Mouse (Mus musculus): ENCODE measurements around the gene Dmgdh. TPM values are rescaled to one million over a fixed set of nuclear protein-coding genes. Genes with fewer than 3 reads are reported as not detected.
A peak's percentile ranks its signal among the peaks of the same experiment; 100 is the strongest.

The Dmgdh gene
- polyA plus RNA-seq, 1 experiment from 2014 or later = 0.12 TPM

DNA sequence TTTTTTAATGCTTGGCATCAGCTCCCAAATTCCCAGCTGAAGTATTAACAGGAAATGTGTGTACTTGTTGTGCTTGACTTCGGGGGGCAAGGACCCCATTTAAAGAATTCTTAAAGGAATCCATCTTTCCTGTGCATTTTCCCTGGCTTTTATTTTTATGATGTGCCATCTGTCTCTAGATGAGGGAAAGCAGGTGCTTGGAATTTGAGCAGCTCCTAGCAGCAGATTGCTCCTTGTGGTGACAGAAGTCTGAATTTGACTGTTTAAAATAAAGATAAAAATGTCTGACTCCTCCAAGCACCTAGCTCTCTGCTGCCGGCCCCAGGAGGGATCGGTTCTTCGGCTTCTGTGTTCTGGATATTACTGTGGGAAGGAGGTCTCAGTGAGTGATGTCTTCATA lies 47.7 kb downstream of the Dmgdh start:
- Histone ChIP-seq H3K27ac (replicated peaks) (no peak overlapping the region), H3K9ac (ENCODE audit: low read length) (no peak overlapping the region), H3K4me2 (replicated peaks; ENCODE audit: low read depth) (no peak overlapping the region), H3K9me3 (ENCODE audit: control insufficient read depth, low read length) (no peaks in the 10 kb centered on the region), H3K4me3 (ENCODE audit: low read depth, low read length) (no peak overlapping the region), H3K4me1 (replicated peaks; ENCODE audit: control insufficient read depth, insufficient read depth) (no peaks in the 10 kb centered on the region), H3K36me3 (ENCODE audit: control insufficient read depth, insufficient read depth, low read length) (no peaks in the 10 kb centered on the region), H3K27me3 (ENCODE audit: control insufficient read depth, insufficient read depth, low read length) (no peaks in the 10 kb centered on the region)
- DNase-seq (ENCODE audit: low spot score) (no peak), ATAC-seq (ENCODE audit: low FRiP score, low TSS enrichment) (no peak)
- 71% methylated on average over 4 of the region's 4 CpGs for WGBS
- TF ChIP-seq EP300 (optimal IDR thresholded peaks at IDR 0.05) (no peak), CTCF (IDR thresholded peaks at IDR 0.05; ENCODE audit: low read depth) (no peak)

GRCm38 (mm10) chr13:93723455-93723854 lies 49.2 kb downstream of the Dmgdh start:
- Histone ChIP-seq H3K9ac (ENCODE audit: low read length) (no peak overlapping the region), H3K4me2 (replicated peaks; ENCODE audit: low read depth) (no peak overlapping the region), H3K4me1 (replicated peaks; ENCODE audit: control insufficient read depth, insufficient read depth) (no peaks in the 10 kb centered on the region), H3K27ac (replicated peaks) (no peak overlapping the region), H3K27me3 (ENCODE audit: control insufficient read depth, insufficient read depth, low read length) (no peaks in the 10 kb centered on the region), H3K9me3 (ENCODE audit: control insufficient read depth, low read length) (no peaks in the 10 kb centered on the region), H3K36me3 (ENCODE audit: control insufficient read depth, insufficient read depth, low read length) (no peaks in the 10 kb centered on the region), H3K4me3 (ENCODE audit: low read depth, low read length) (no peak overlapping the region)
- no peak for ATAC-seq (ENCODE audit: low FRiP score, low TSS enrichment)
- TF ChIP-seq EP300 (optimal IDR thresholded peaks at IDR 0.05) (no peak), CTCF (IDR thresholded peaks at IDR 0.05; ENCODE audit: low read depth) (no peak)
- 78% methylated on average over 3 of the region's 3 CpGs for WGBS
- DNase-seq (ENCODE audit: low spot score) = no peak

GRCm38 (mm10) chr13:93724206-93724605 lies 50.0 kb downstream of the Dmgdh start:
- H3K4me2 ChIP-seq (replicated peaks; ENCODE audit: low read depth) = no peak overlapping the region
- ATAC-seq (ENCODE audit: low FRiP score, low TSS enrichment) (no peak), DNase-seq (ENCODE audit: low spot score) (no peak)
- no peaks in the 10 kb centered on the region for H3K9me3 ChIP-seq (ENCODE audit: control insufficient read depth, low read length)
- H3K4me1 ChIP-seq (replicated peaks; ENCODE audit: control insufficient read depth, insufficient read depth) = no peaks in the 10 kb centered on the region
- WGBS = 24% methylated on average over 2 of the region's 2 CpGs
- H3K27ac ChIP-seq (replicated peaks) = no peak overlapping the region
- no peaks in the 10 kb centered on the region for H3K36me3 ChIP-seq (ENCODE audit: control insufficient read depth, insufficient read depth, low read length)
- TF ChIP-seq EP300 (optimal IDR thresholded peaks at IDR 0.05) = no peak
- peak; percentile 77 for TF ChIP-seq CTCF (IDR thresholded peaks at IDR 0.05; ENCODE audit: low read depth)
- no peaks in the 10 kb centered on the region for H3K27me3 ChIP-seq (ENCODE audit: control insufficient read depth, insufficient read depth, low read length)
- H3K4me3 ChIP-seq (ENCODE audit: low read depth, low read length) = no peak overlapping the region
- no peak overlapping the region for H3K9ac ChIP-seq (ENCODE audit: low read length)

- no peaks in the 10 kb centered on the region for H3K4me1 ChIP-seq (replicated peaks; ENCODE audit: control insufficient read depth, insufficient read depth)
- no peak for DNase-seq (ENCODE audit: low spot score)
- no peak overlapping the region for H3K4me3 ChIP-seq (ENCODE audit: low read depth, low read length)
- H3K9ac ChIP-seq (ENCODE audit: low read length) = no peak overlapping the region
- no peaks in the 10 kb centered on the region for H3K9me3 ChIP-seq (ENCODE audit: control insufficient read depth, low read length)
- no peak overlapping the region for H3K4me2 ChIP-seq (replicated peaks; ENCODE audit: low read depth)
- H3K27me3 ChIP-seq (ENCODE audit: control insufficient read depth, insufficient read depth, low read length) = no peaks in the 10 kb centered on the region
- 78% methylated on average over 5 of the region's 5 CpGs for WGBS
- H3K36me3 ChIP-seq (ENCODE audit: control insufficient read depth, insufficient read depth, low read length) = no peaks in the 10 kb centered on the region
- H3K27ac ChIP-seq (replicated peaks) = no peak overlapping the region
- ATAC-seq (ENCODE audit: low FRiP score, low TSS enrichment) = no peak
- TF ChIP-seq EP300 (optimal IDR thresholded peaks at IDR 0.05) = no peak
Observed at GRCm38 (mm10) chr13:93735131-93735636, 61.0 kb downstream of the Dmgdh start.

- no peaks in the 10 kb centered on the region for H3K36me3 ChIP-seq (ENCODE audit: control insufficient read depth, insufficient read depth, low read length)
- no peak overlapping the region for H3K4me2 ChIP-seq (replicated peaks; ENCODE audit: low read depth)
- no peaks in the 10 kb centered on the region for H3K4me1 ChIP-seq (replicated peaks; ENCODE audit: control insufficient read depth, insufficient read depth)
- WGBS = 49% methylated on average over 8 of the region's 8 CpGs
- DNase-seq (ENCODE audit: low spot score) (no peak), ATAC-seq (ENCODE audit: low FRiP score, low TSS enrichment) (no peak)
- no peaks in the 10 kb centered on the region for H3K27me3 ChIP-seq (ENCODE audit: control insufficient read depth, insufficient read depth, low read length)
- TF ChIP-seq EP300 (optimal IDR thresholded peaks at IDR 0.05) (no peak), CTCF (IDR thresholded peaks at IDR 0.05; ENCODE audit: low read depth) (no peak)
- H3K9ac ChIP-seq (ENCODE audit: low read length) = no peak overlapping the region
- no peaks in the 10 kb centered on the region for H3K9me3 ChIP-seq (ENCODE audit: control insufficient read depth, low read length)
- H3K27ac ChIP-seq (replicated peaks) = no peak overlapping the region
- H3K4me3 ChIP-seq (ENCODE audit: low read depth, low read length) = no peak overlapping the region
Observed at GRCm38 (mm10) chr13:93744118-93744517, 69.9 kb downstream of the Dmgdh start.

- H3K27ac ChIP-seq (replicated peaks) = no peak overlapping the region
- no peak for DNase-seq (ENCODE audit: low spot score)
- H3K9ac ChIP-seq (ENCODE audit: low read length) = no peak overlapping the region
- H3K9me3 ChIP-seq (ENCODE audit: control insufficient read depth, low read length) = no peaks in the 10 kb centered on the region
- no peak for ATAC-seq (ENCODE audit: low FRiP score, low TSS enrichment)
- no peaks in the 10 kb centered on the region for H3K36me3 ChIP-seq (ENCODE audit: control insufficient read depth, insufficient read depth, low read length)
- H3K4me1 ChIP-seq (replicated peaks; ENCODE audit: control insufficient read depth, insufficient read depth) = no peaks in the 10 kb centered on the region
- H3K4me3 ChIP-seq (ENCODE audit: low read depth, low read length) = no peak overlapping the region
- no peak overlapping the region for H3K4me2 ChIP-seq (replicated peaks; ENCODE audit: low read depth)
- 43% methylated on average over 14 of the region's 14 CpGs for WGBS
- no peak for TF ChIP-seq CTCF (IDR thresholded peaks at IDR 0.05; ENCODE audit: low read depth)
- no peak for TF ChIP-seq EP300 (optimal IDR thresholded peaks at IDR 0.05)
- no peaks in the 10 kb centered on the region for H3K27me3 ChIP-seq (ENCODE audit: control insufficient read depth, insufficient read depth, low read length)
Observed at GRCm38 (mm10) chr13:93752597-93753400, 78.6 kb downstream of the Dmgdh start.
